Mouse (Mus musculus): ENCODE measurements around the gene Ifi35.
"Not testable (repeated sequence)": the region's sequence is repeated elsewhere in the genome, so short reads cannot be mapped to it uniquely, and the experiment has no call there.

Gene Ifi35

DNA sequence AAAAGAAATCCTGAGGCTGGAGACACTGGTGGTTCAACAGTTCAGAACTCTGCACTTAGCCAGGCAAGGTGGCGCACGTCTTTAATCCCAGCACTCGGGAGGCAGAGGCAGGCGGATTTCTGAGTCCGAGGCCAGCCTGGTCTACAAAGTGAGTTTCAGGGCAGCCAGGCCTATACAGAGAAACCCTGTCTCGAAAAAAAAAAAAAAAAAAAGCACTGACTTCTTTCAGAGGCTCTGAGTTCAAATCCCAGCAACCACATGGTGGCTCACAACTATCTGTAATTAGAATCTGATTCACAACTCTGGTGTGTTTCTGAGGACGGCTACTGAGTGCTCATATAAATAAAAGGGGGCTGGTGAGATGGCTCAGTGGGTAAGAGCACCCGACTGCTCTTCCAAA is 1.3 kb upstream of the Ifi35 start:
- DNase-seq (ENCODE audit: inconsistent age in 2 of 2, low spot score in 1 of 2): not testable (repeated sequence)

DNA sequence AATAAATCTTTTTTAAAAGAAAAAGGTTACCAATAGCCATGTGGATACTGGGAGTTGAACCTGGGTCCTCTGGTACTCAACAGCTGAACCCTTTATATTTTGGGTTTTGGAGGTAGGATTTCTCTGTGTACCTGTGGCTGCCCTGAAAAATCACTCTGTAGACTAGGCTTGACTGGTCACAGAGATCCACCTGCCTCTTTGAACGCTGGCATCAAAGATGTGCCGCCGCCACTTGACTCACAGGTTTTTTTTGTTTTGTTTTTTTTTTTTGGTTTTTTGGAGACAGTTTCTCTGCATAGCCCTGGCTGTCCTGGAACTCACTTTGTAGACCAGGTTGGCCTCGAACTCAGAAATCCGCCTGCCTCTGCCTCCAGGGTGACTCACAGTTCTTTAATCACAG is 421 bp upstream of the Ifi35 start:
- DNase-seq (ENCODE audit: inconsistent age in 2 of 2, low spot score in 1 of 2): no peak

DNA sequence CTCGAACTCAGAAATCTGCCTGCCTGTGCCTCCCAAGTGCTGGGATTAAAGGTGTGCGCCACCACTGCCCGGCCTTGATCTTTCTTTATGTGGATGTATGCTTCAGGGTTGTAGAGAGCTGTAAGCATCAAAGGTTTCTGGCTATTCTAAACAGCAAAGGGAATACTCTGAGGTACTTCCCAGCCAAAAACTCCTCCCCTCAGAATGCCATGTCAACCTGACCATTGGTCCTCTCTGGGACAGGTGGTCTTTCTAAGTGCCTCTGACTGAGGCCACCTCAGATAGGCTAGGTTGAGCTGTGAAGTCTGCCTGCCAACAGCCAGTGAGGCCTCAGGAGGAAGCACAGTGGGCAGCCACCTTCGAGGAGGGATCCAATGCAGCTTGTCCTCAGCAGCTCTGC is 692 bp downstream of the Ifi35 start:
- DNase-seq (ENCODE audit: inconsistent age in 2 of 2, low spot score in 1 of 2): no peak

DNA sequence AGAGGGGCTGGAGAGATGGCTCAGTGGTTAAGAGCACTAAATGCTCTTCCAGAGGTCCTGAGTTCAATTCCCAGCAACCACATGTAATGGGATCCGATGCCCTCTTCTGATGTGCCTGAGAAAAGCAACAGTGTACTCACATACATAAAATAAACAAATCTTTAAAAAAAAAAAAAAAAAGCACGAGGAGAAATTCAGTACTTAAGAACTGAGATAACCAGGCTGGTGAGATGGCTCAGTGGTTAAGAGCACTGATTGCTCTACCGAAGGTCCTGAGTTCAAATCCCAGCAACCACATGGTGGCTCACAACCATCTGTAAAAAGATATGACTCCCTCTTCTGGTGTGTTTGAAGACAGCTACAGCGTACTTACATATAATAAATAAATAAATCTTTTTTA is 1.4 kb downstream of the Ifi35 start:
- not testable (repeated sequence) for DNase-seq (ENCODE audit: inconsistent age in 2 of 2, low spot score in 1 of 2)

DNA sequence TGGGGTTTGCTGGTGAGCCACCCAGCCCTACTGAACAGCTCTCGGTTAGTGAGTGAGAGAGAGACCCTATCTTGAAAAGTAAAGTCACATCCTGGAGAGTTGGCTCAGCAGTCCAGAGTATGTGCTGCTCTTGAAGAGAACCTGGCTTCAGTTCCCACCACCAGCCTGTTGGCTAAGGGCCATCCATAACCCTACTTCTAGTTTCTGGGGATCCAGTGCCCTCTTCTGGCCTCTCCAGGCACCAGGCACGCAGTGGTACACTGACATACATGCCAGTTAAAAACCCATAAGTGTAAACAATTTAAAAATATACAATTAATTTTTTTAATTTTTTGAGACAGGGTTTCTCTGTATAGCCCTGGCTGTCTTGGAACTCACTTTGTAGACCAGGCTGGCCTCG is 2.2 kb downstream of the Ifi35 start:
- no peak for DNase-seq (ENCODE audit: inconsistent age in 2 of 2, low spot score in 1 of 2)

DNA sequence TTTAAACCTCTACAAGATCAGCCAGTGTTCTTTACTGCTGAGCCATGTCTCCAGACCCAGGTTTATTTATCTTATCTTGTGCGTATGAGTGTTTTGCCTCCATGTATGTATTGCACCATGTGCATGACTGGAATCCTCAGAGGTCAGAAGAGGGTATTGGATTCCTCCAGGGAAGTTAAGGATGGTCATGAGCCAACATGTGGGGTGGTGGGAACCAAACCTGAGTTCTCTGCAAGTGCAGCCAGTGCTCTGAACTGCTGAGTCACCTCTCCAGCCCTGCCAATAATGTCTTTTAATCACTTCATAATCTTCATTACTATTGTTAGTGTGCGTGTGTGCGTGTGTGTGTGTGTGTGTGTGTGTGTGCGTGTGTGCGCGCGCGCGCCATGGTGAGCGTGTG is 3.3 kb downstream of the Ifi35 start:
- DNase-seq (ENCODE audit: inconsistent age in 2 of 2, low spot score in 1 of 2): no peak

DNA sequence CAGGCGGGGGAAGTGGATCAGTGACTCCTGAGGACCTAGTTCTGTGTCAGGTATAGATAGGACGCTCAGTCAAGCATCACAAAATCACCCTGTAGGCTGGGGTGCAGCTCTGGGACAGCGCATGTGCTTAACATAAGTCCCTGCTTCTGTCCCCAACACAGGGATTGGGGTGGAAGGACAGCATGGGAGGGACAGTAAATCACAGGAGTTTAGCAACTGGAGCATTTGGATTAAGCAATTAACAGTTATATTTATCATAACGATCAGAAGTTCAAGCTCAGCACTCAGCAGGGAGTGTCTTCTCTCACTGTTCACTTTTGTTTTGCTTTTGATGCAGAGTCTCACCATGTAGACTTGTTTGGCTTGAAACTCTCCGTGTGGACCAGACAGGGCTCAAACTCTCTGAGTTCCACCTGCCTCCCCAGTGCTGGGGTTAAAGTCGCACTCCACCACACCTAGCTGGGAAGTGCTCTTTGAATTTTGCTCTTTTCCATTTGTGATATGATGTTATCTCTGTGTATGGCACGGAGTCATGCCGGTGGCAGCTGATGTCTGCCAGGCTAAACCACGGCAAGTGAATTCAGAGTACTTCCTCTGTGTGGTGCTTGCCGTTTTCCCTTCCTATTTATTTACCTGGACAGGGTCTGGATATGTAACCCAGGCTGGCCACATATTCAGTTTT is 4.0 kb downstream of the Ifi35 start:
- no peak for DNase-seq (ENCODE audit: inconsistent age in 2 of 2, low spot score in 1 of 2)

DNA sequence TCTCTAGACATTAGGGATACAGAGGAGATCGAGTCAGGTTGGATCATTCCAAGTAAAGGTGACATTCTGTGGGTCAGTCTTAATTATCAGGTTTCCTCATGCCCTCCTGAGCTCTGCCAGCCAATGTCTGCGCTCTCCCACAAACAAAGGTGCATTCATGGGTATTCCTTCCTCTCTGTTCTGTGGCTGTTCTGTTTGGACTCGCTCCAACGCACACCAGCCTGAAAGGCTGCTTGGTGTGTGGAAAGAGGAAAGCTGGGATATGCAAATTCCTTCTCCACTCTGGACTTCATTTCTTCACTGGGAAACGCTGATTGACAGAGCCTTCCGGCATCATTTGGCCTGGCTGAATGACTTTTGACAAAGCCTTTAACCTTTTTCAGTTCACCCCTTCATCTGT is 6.5 kb downstream of the Ifi35 start:
- no peak for DNase-seq (ENCODE audit: inconsistent age in 2 of 2, low spot score in 1 of 2)

DNA sequence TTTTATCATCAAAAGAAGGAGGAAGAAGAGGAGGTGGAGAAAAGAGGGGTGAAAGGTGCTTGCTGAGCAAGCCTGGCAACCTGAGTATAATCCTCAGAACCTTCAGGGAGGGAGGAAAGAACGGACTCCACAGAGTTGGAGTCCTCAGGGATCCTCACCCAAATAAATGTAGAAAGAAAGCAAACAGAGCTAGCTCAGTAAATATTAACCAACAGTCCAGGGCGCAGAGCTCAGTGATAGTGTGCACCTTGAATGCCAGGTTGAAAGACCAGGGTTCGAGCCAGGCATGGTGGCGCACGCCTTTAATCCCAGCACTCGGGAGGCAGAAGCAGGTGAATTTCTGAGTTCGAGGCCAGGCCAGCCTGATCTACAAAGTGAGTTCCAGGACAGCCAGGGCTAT is 7.4 kb downstream of the Ifi35 start:
- DNase-seq (ENCODE audit: inconsistent age in 2 of 2, low spot score in 1 of 2): no peak

DNA sequence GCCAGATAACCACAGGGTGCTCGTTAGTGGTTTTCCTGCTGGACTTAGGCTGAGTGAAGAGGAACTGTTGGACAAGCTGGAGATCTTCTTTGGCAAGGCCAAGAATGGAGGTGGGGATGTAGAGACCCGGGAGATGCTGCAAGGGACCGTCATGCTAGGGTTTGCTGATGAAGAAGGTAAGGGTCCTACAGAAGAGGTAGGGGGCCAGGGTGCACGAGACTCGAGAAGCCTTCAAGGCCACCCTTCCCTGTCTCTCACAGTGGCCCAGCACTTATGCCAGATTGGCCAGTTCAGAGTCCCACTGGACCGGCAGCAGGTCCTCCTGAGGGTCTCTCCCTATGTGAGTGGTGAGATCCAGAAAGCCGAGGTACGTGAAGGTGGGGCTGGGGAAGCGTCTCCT is 9.4 kb downstream of the Ifi35 start:
- no peak for DNase-seq (ENCODE audit: inconsistent age in 2 of 2, low spot score in 1 of 2)

DNA sequence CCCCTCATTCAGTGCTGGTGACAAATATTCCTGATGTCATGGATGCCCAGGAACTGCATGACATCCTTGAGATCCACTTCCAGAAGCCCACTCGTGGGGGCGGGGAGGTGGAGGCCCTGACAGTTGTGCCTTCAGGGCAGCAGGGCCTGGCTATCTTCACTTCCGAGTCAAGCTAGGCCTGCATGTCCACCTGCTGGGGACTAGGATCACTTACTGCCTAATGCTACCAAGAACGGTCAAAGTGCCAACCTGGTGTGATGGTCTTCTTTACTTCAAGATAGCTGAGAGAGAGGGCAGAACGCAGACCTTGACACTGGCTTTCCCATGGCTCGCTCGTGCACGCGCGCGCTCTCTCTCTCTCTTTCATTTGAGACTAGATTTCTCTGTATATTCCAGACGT is 10.0 kb downstream of the Ifi35 start:
- peak in 1 of 2 experiments; percentile 29 for DNase-seq (ENCODE audit: inconsistent age in 2 of 2, low spot score in 1 of 2)

DNA sequence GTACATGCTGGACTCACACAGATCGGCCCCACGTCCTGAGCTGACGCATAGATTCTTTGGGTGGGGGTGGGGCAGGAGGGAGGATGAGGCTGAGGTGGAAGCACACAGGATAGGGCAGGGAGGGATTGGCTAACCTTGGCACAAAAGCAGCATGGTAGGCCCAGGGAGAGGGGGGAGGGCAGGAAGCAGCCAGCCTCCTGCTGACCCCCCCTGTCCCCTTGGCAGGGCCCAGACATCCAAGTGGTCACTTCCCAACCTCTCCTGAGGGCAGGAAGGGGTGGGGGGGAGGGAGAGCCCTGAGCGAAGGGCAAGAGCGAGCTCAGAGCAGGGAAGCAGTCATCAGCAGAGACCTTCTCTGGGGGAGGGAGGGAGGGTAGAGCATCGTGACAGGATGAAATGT is 11.5 kb downstream of the Ifi35 start:
- peak; percentile 43 to 52 for DNase-seq (ENCODE audit: inconsistent age in 2 of 2, low spot score in 1 of 2)

DNA sequence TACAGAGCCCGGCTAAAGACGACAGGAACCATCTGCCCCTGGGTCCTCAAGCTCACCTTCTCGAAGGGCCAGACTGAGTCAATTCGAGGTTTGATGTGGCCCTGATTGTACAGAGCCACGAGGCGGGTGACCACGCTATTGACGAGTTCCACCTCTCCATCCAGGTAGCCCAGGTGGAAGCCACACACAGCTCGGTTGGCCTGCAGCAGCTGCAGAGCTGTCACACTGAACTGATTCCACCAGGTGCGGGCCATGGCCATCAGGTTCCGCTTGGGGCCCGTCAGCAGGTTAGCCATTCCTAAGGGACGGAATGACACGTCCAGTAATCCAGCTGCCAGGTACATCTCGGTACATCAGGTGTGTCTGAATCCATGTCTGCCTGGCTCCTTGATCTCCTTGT is 12.1 kb downstream of the Ifi35 start:
- no peak for DNase-seq (ENCODE audit: inconsistent age in 2 of 2, low spot score in 1 of 2)

DNA sequence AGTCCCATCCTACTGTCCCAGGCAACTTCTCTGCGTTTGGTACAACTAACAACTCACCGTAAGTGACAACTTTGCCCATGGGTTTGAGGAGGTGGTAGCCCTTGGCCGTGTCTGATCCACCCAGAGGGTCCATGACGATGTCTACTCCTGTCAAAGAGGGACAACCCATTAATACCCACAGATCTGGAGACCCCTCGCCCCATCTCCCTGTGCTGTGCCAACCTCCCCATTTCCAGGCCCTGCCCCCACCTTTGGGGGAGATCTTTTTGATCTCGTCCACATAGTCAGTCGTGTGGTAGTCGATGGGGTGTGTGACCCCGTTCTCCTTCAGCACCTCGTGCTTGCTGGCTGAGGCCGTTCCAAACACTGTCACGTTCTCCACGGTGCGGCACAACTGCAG is 13.9 kb downstream of the Ifi35 start:
- DNase-seq (ENCODE audit: inconsistent age in 2 of 2, low spot score in 1 of 2): peak in 1 of 2 experiments; percentile 40

DNA sequence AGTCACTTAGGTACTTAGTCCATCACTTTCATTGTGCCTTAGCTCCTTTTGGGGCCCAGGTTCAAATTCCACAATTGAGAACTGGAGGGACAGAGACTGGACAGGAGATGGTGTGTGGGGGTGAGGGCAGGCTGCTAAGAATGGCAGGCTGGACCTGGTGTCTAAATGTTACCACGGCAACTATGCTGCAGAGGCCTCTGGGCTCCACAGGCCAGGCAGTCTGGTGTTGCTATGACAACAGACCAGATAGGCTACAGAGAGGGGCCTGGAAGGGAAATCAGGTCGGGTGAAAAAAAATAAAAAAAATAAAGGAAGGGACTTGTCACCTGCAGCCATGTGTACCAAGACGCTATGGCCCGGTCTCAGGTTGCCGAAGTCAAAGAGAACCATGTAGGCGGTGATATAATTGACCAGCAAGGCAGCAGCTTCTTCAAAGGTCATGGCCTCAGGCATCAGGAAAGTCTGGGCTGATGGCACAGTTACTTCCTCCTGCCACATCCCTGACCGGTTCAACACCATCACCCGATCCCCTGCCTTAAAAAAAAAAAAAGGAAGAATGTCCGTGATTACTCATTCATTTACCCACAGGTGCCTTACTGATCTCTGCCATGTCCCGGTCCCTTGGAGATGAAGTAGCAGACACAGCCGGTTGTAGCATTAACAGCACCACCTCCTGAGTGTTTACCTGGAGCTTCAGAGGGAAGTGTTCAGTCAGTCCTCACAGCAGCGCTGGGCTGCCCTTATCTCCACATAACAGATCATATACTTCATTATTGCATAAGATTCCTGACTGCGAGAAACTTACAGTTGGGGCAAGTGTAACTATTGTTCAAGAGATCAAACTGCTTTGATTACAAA is 14.6 kb downstream of the Ifi35 start:
- peak; percentile 38 to 70 for DNase-seq (ENCODE audit: inconsistent age in 2 of 2, low spot score in 1 of 2)

DNA sequence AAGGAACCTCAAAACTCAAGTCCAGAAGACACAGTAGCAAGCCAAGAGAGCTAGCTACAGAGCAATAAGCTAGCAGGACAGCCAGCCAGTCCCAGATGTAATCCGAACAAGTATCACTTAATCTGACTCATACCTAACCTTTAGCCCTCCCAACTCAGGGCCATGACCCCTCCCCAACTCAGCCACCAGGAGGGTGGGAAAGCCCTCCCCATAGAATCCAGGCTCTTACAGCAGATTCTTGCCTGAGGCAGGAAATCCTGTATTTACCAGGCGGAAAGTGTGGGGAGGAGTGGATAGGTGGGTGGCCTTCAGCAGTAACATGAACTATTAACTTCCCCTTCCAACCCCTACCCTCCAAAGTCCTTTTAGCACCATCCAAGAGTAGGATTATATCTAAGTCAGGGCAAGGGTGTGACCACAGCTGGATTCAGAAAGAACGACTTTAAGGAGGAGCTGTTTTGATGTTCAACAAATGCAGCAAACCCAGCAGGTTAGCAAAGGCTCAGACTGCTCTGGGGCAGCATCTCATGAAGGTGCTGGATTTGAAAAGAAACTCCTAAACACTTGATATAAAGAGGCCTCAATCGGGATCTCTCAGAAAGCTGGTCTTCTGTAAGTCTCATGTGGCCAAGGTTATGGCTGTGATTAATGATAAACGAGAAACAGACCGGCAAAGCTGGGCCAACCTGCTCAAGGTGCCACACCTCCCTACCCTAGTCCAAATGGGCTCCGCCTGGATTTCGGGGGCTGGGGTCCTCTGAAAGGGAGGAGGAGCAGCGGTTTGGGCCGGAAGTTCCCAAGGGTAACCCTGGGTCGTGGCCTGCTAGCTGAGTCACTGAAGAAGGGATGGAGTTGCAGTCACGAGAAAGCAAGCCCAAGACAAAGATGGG is 16.2 kb downstream of the Ifi35 start, which contains the start of gene Rnd2:
Rnd2 (plus strand) TSS at position 789 of the 890 bp plus-strand sequence.
- peak; percentile 67 to 83 for DNase-seq (ENCODE audit: inconsistent age in 2 of 2, low spot score in 1 of 2)

DNA sequence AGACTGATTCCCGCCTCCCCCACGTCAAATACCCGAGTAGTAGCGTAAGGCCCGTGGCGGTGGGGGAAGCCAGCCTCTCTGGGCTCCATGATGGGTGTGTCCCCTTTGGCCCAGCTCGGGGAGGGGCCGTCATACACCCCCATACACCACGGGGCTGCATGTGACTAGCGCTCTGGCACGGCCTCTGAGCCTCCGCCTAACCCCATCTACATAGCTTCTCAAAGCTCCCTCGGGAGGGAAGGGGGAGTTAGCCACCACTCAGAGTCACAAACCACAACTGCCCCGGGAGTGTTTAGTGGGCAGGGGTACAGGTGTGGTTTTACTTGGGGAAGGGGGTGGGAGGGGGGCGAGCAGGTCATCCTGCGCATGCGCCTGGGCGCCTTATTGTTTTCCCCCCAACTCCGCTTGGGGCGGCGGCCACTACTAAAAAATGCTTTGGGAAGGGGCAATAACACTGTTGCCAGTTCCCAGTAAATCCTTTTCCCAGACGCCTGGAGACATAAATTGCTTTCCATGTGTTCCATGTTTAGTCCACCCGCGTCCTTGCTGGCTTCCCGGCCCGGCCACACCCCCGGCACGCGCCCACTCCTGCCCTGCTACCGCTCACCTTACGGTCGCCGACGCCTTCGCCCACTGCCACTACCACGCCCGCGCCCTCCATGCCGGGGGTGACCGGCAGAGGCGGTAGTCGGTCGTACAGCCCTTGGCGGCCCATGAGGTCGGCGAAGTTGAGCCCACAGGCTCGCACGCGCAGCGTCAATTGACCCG is 17.1 kb downstream of the Ifi35 start:
- peak; percentile 86 to 93 for DNase-seq (ENCODE audit: inconsistent age in 2 of 2, low spot score in 1 of 2)

DNA sequence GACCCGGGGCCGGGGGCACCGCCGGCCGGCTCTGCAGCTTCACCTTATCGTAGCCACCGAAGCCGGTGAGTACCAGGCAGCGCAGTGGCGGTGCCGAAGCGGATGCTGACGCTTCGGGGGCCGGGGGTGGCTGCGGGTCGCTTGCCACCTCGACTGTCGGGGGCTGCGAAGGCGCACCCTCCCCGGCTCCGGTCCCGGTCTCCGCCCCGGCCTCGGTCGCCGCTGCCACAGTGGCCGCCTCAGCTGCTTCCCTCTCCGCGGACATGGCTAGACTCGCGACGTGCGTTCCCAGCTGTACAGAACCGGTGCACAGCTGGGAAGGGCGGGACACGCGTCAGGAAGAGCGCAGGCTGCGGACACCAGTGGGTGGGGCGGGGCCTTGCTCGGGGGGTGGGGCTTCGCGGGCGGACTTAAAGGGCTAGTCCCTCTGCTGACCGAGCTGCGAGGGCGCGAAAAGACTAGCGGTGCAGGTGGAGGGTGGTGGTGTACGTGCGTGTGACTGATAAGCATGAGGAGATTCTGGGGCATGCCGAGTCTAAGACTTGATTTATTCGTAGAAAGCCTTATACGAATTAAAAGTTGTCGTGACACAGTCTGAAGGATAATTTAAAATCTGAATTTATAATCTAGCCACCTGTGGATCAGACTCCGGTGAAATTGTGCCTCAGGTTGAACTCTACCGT is 17.8 kb downstream of the Ifi35 start, which contains the start of gene Vat1:
Vat1 (minus strand) TSS at position 362 of the 683 bp plus-strand sequence.
- peak; percentile 82 to 92 for DNase-seq (ENCODE audit: inconsistent age in 2 of 2, low spot score in 1 of 2)

DNA sequence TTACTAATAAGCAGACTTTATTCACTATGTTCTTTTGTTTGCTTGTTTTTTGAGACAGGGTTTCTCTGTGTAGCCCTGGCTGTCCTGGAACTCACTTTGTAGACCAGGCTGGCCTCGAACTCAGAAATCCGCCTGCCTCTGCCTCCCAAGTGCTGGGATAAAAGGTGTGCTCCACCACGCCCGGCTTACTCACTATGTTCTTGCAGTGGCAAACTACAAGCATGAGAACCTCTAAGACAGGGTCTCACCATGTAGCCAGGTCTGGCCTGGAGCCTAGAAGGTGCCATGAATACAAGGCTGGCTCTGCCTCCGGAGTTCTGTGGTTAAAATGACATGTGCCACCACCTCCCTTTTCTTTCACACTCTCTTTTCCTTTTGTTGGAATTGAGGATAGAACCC is 18.3 kb downstream of the Ifi35 start:
- DNase-seq (ENCODE audit: inconsistent age in 2 of 2, low spot score in 1 of 2): peak; percentile 35 to 48
